Comparison of ENCODE assay signal across 10 mouse cellular contexts in the genomic region with DNA sequence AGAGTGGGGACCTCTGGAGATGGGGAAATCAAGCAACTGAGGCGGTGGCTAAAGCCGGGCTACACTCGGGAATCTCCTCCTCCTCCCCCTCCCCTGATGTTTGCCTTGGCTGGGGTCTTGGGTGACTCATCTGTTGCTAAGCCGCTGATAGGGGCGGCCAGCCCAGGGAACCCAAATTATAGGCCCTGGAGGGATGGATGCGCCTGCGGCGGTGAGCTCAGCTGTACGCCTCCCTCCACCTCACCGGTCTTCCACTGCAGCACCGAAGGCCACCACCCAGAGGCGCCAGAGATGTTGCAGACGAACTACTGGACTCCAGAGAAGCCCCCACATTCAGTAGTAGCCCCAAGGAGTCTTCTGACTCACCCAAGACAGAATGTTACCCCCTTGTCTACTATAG. TPM values are rescaled to one million over a fixed set of nuclear protein-coding genes. Genes with fewer than 3 reads are reported as not detected.
DNase-seq lines count a peak whose midpoint lies in the region; ATAC-seq and TF ChIP-seq lines count a peak whose summit lies in the region.
"Had no signal": no experiment of that assay in that cellular context is flagged by ENCODE, and none has a peak within 500 bp of the region (broad histone marks: within the 10 kb centered on the region; RNA-seq: fewer than 3 reads in every experiment).

No protein-coding gene starts in this region.

- ATAC-seq in limb, embryonic 12.5 days (ENCODE audit: insufficient number of reproducible peaks, insufficient read depth, low FRiP score, low TSS enrichment, low read depth) = no peak

- 0 out of 2 replicates have a peak overlapping the region, but pooled peaks have one; percentile 23 for H3K9ac ChIP-seq in limb, embryonic 12.5 days (replicated peaks)
- H3K9ac ChIP-seq: liver, embryonic 15.5 days had no signal

- H3K9me3 ChIP-seq in limb, embryonic 12.5 days = no peaks in the 10 kb centered on the region
- H3K9me3 ChIP-seq: liver, embryonic 15.5 days had no signal

- no peak overlapping the region for H3K4me2 ChIP-seq in limb, embryonic 12.5 days
- H3K4me2 ChIP-seq: liver, embryonic 15.5 days had no signal

- no peaks in the 10 kb centered on the region for H3K36me3 ChIP-seq in limb, embryonic 12.5 days
- H3K36me3 ChIP-seq: liver, embryonic 15.5 days had no signal

- H3K4me3 ChIP-seq in left cerebral cortex, adult 2 months = no peak overlapping the region
- H3K4me3 ChIP-seq in embryonic fibroblast, embryonic 13.5 days (ENCODE audit: insufficient read depth, low read length) = no peak overlapping the region
- H3K4me3 ChIP-seq in limb, embryonic 12.5 days (replicated peaks) = no peak overlapping the region
- H3K4me3 ChIP-seq: liver, embryonic 15.5 days had no signal

- peak; percentile 29 for TF ChIP-seq CTCF in left cerebral cortex, adult 2 months (IDR thresholded peaks at IDR 0.05)
- TF ChIP-seq CTCF in embryonic fibroblast, embryonic 13.5 days (IDR thresholded peaks at IDR 0.05; ENCODE audit: borderline replicate concordance, insufficient read depth, low read length) = peak; percentile 16; the same call in 1 of the 2 replicates

- DNase-seq in left cerebral cortex, adult 2 months (ENCODE audit: extremely low spot score in 1 of 2, low spot score in 2 of 2) = no peak
- no peak for DNase-seq in left cerebral cortex, adult 8-10 months (ENCODE audit: low spot score in 2 of 2)
- DNase-seq in ES-CJ7 (ENCODE audit: low read depth, low spot score) = peak; percentile 61
- no peak for DNase-seq in right cerebral cortex, postnatal 4 days
- DNase-seq in cerebellum, adult 11 months = no peak
- DNase-seq in kidney, adult 11 months = no peak

- peaks cover 88% of the 10 kb centered on the region for H3K27me3 ChIP-seq in limb, embryonic 12.5 days

- H3K27ac ChIP-seq in left cerebral cortex, adult 2 months = no peak overlapping the region
- peak overlapping the region; percentile 60 for H3K27ac ChIP-seq in embryonic fibroblast, embryonic 13.5 days (ENCODE audit: insufficient read depth, low read length)
- H3K27ac ChIP-seq in limb, embryonic 12.5 days = no peak overlapping the region
- H3K27ac ChIP-seq: liver, embryonic 15.5 days had no signal

- H3K4me1 ChIP-seq in embryonic fibroblast, embryonic 13.5 days (ENCODE audit: control insufficient read depth, insufficient read depth, low read length) = peaks cover 19% of the 10 kb centered on the region
- H3K4me1 ChIP-seq in limb, embryonic 12.5 days (replicated peaks) = peaks cover 27% of the 10 kb centered on the region

- intact Hi-C loops in left cerebral cortex, adult 2 months (cut with DNase I) = no loop called here

- WGBS in limb, embryonic 12.5 days = 2% methylated on average over 13 of the region's 13 CpGs

- TF ChIP-seq POLR2A in embryonic fibroblast, embryonic 13.5 days (IDR thresholded peaks at IDR 0.05; ENCODE audit: low read depth, low read length) = no peak

RNA-seq across cellular contexts. Expression of a gene that starts 2.6 kb away (rescaled TPM):
- under 1 TPM; 0.51 to 0.66 TPM for total RNA-seq in left cerebral cortex, adult 2 months (2021)
- 1 to 10 TPM in 2 of 4 experiments, under 1 TPM in 2; 0.41 to 1.8 (median 1.1) TPM for total RNA-seq in left cerebral cortex, adult 8-10 months (2022)
- polyA plus RNA-seq in embryonic fibroblast, embryonic 13.5 days (2011; ENCODE audit: insufficient read length, low read depth, missing spikeins) = 1.9 and 5.8 TPM in 2 replicates
- polyA plus RNA-seq in limb, embryonic 12.5 days (2016; fragmentation: Nextera tagmentation; extraction: Ambion mirVana) = 1.5 and 1.7 TPM in 2 replicates
- polyA plus RNA-seq: liver, embryonic 15.5 days had no signal

RNA-seq across cellular contexts. Expression of a gene that starts 9.1 kb away (rescaled TPM):
- under 1 TPM in 1 of 2 experiments, not detected in 1; 0.14 TPM for total RNA-seq in left cerebral cortex, adult 2 months (2021)
- total RNA-seq in left cerebral cortex, adult 8-10 months (2022) = under 1 TPM in 1 of 4 experiments, not detected in 3; 0.26 TPM
- polyA plus RNA-seq in embryonic fibroblast, embryonic 13.5 days (2011; ENCODE audit: insufficient read length, low read depth, missing spikeins) = not detected in 2 replicates
- polyA plus RNA-seq in limb, embryonic 12.5 days (2016; fragmentation: Nextera tagmentation; extraction: Ambion mirVana) = not detected in 2 replicates
- total RNA-seq: adrenal gland, adult 18-20 months had no signal
- polyA plus RNA-seq: liver, embryonic 15.5 days had no signal

RNA-seq across cellular contexts. Expression of a gene that starts 17.6 kb away (rescaled TPM):
- 100 to 1,000 TPM; 749 to 756 TPM for total RNA-seq in left cerebral cortex, adult 2 months (2021)
- total RNA-seq in left cerebral cortex, adult 8-10 months (2022) = 100 to 1,000 TPM; 721 to 844 (median 792) TPM
- polyA plus RNA-seq in embryonic fibroblast, embryonic 13.5 days (2011; ENCODE audit: insufficient read length, low read depth, missing spikeins) = 91.3 and 112 TPM in 2 replicates
- 46.5 and 54.1 TPM in 2 replicates for polyA plus RNA-seq in limb, embryonic 12.5 days (2016; fragmentation: Nextera tagmentation; extraction: Ambion mirVana)

RNA-seq across cellular contexts. Expression of a gene that starts 28.7 kb away (rescaled TPM):
- 100 to 1,000 TPM; 739 to 834 TPM for total RNA-seq in left cerebral cortex, adult 2 months (2021)
- total RNA-seq in left cerebral cortex, adult 8-10 months (2022) = 100 to 1,000 TPM; 692 to 784 (median 734) TPM
- not detected in 2 replicates for polyA plus RNA-seq in embryonic fibroblast, embryonic 13.5 days (2011; ENCODE audit: insufficient read length, low read depth, missing spikeins)
- polyA plus RNA-seq in limb, embryonic 12.5 days (2016; fragmentation: Nextera tagmentation; extraction: Ambion mirVana) = 0.23 TPM in 1 of 2 replicates, not detected in the other
- total RNA-seq: adrenal gland, adult 18-20 months had no signal
- polyA plus RNA-seq: liver, embryonic 15.5 days had no signal

RNA-seq across cellular contexts. Expression of a gene that starts 50.7 kb away (rescaled TPM):
- 10 to 100 TPM; 46.1 to 52.3 TPM for total RNA-seq in left cerebral cortex, adult 2 months (2021)
- total RNA-seq in left cerebral cortex, adult 8-10 months (2022) = 10 to 100 TPM; 47.4 to 60.9 (median 53.2) TPM
- polyA plus RNA-seq in embryonic fibroblast, embryonic 13.5 days (2011; ENCODE audit: insufficient read length, low read depth, missing spikeins) = 94.2 and 101 TPM in 2 replicates
- polyA plus RNA-seq in limb, embryonic 12.5 days (2016; fragmentation: Nextera tagmentation; extraction: Ambion mirVana) = 81.4 and 88.4 TPM in 2 replicates
